Mouse (Mus musculus): ENCODE measurements around the gene Immp2l. TPM values are rescaled to one million over a fixed set of nuclear protein-coding genes. Genes with fewer than 3 reads are reported as not detected.

Immp2l gene
- total and polyA plus RNA-seq, 2 experiments from 2014 or later, result 9.4 to 16.6 TPM

- WGBS, result 91% methylated on average over 8 of the region's 8 CpGs
- no peak overlapping the region for H3K9ac ChIP-seq (replicated peaks; ENCODE audit: low read length, poor library complexity, severe bottlenecking)
- H3K4me1 ChIP-seq (ENCODE audit: insufficient read depth, low read length), result no peaks in the 10 kb centered on the region
- no peak overlapping the region for H3K4me2 ChIP-seq (ENCODE audit: low read depth, low read length, poor library complexity, severe bottlenecking)
- DNase-seq (ENCODE audit: low spot score) (no peak), ATAC-seq (ENCODE audit: low FRiP score) (no peak; the same call in 1 of the 2 replicates)
- no peaks in the 10 kb centered on the region for H3K36me3 ChIP-seq (ENCODE audit: insufficient read depth, low read length)
- TF ChIP-seq CTCF (IDR thresholded peaks at IDR 0.05), result no peak
- no peaks in the 10 kb centered on the region for H3K9me3 ChIP-seq (ENCODE audit: low read length)
- no peaks in the 10 kb centered on the region for H3K27me3 ChIP-seq (ENCODE audit: insufficient read depth, low read length)
- no peak overlapping the region for H3K4me3 ChIP-seq (ENCODE audit: low read depth, low read length)
- no peak overlapping the region for H3K27ac ChIP-seq (ENCODE audit: low read depth, low read length)
These were observed 250.2 kb downstream of the Immp2l start for GRCm38 (mm10) chr12:41274136-41274535.

GRCm38 (mm10) chr12:41275361-41275760 lies 251.5 kb downstream of the Immp2l start:
- no peak overlapping the region for H3K9ac ChIP-seq (replicated peaks; ENCODE audit: low read length, poor library complexity, severe bottlenecking)
- H3K36me3 ChIP-seq (ENCODE audit: insufficient read depth, low read length), result no peaks in the 10 kb centered on the region
- no peak overlapping the region for H3K4me2 ChIP-seq (ENCODE audit: low read depth, low read length, poor library complexity, severe bottlenecking)
- H3K4me1 ChIP-seq (ENCODE audit: insufficient read depth, low read length), result no peaks in the 10 kb centered on the region
- no peaks in the 10 kb centered on the region for H3K27me3 ChIP-seq (ENCODE audit: insufficient read depth, low read length)
- DNase-seq (ENCODE audit: low spot score), result no peak
- 45% methylated on average over 3 of the region's 3 CpGs for WGBS
- no peak for TF ChIP-seq CTCF (IDR thresholded peaks at IDR 0.05)
- ATAC-seq (ENCODE audit: low FRiP score), result no peak
- H3K27ac ChIP-seq (ENCODE audit: low read depth, low read length), result no peak overlapping the region
- H3K4me3 ChIP-seq (ENCODE audit: low read depth, low read length), result no peak overlapping the region
- H3K9me3 ChIP-seq (ENCODE audit: low read length), result no peaks in the 10 kb centered on the region

DNA sequence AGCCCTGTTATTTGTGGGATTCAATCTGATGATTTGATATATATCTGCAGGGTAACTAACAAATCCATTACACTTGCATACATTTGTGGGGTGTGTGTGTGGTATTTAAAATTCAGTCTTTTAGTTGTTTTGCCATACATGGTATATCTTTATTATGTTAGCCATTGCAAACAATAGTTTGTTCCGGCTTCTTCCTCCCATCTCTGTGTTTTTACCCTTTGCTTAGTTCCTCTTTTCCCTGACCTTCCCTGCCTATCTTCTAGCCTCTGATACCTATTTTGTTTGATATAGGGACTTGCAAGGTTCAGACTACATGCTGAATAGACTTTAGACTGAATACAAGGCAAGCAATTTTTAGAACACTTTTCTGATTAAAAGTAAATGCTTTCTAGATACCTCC lies 254.0 kb downstream of the Immp2l start:
- H3K4me3 ChIP-seq (ENCODE audit: low read depth, low read length), result no peak overlapping the region
- no peaks in the 10 kb centered on the region for H3K9me3 ChIP-seq (ENCODE audit: low read length)
- no peak overlapping the region for H3K4me2 ChIP-seq (ENCODE audit: low read depth, low read length, poor library complexity, severe bottlenecking)
- no peak for TF ChIP-seq CTCF (IDR thresholded peaks at IDR 0.05)
- ATAC-seq (ENCODE audit: low FRiP score) (no peak), DNase-seq (ENCODE audit: low spot score) (no peak)
- WGBS, result 87% methylated on average over 1 of the region's 1 CpGs
- H3K27me3 ChIP-seq (ENCODE audit: insufficient read depth, low read length), result no peaks in the 10 kb centered on the region
- no peaks in the 10 kb centered on the region for H3K36me3 ChIP-seq (ENCODE audit: insufficient read depth, low read length)
- no peak overlapping the region for H3K9ac ChIP-seq (replicated peaks; ENCODE audit: low read length, poor library complexity, severe bottlenecking)
- no peaks in the 10 kb centered on the region for H3K4me1 ChIP-seq (ENCODE audit: insufficient read depth, low read length)
- H3K27ac ChIP-seq (ENCODE audit: low read depth, low read length), result no peak overlapping the region

- no peaks in the 10 kb centered on the region for H3K4me1 ChIP-seq (ENCODE audit: insufficient read depth, low read length)
- no peak overlapping the region for H3K4me3 ChIP-seq (ENCODE audit: low read depth, low read length)
- WGBS, result 92% methylated on average over 3 of the region's 3 CpGs
- H3K36me3 ChIP-seq (ENCODE audit: insufficient read depth, low read length), result no peaks in the 10 kb centered on the region
- no peak overlapping the region for H3K9ac ChIP-seq (replicated peaks; ENCODE audit: low read length, poor library complexity, severe bottlenecking)
- DNase-seq (ENCODE audit: low spot score) (no peak), ATAC-seq (ENCODE audit: low FRiP score) (no peak)
- H3K9me3 ChIP-seq (ENCODE audit: low read length), result no peaks in the 10 kb centered on the region
- no peak overlapping the region for H3K4me2 ChIP-seq (ENCODE audit: low read depth, low read length, poor library complexity, severe bottlenecking)
- TF ChIP-seq CTCF (IDR thresholded peaks at IDR 0.05), result no peak
- no peaks in the 10 kb centered on the region for H3K27me3 ChIP-seq (ENCODE audit: insufficient read depth, low read length)
- H3K27ac ChIP-seq (ENCODE audit: low read depth, low read length), result no peak overlapping the region
These were observed 265.2 kb downstream of the Immp2l start for GRCm38 (mm10) chr12:41289047-41289446.

- ATAC-seq (ENCODE audit: low FRiP score) (no peak), DNase-seq (ENCODE audit: low spot score) (peak; percentile 36)
- Histone ChIP-seq H3K9me3 (ENCODE audit: low read length) (no peaks in the 10 kb centered on the region), H3K9ac (replicated peaks; ENCODE audit: low read length, poor library complexity, severe bottlenecking) (no peak overlapping the region), H3K4me1 (ENCODE audit: insufficient read depth, low read length) (no peaks in the 10 kb centered on the region), H3K4me3 (ENCODE audit: low read depth, low read length) (no peak overlapping the region), H3K27ac (ENCODE audit: low read depth, low read length) (no peak overlapping the region), H3K36me3 (ENCODE audit: insufficient read depth, low read length) (no peaks in the 10 kb centered on the region), H3K27me3 (ENCODE audit: insufficient read depth, low read length) (no peaks in the 10 kb centered on the region), H3K4me2 (ENCODE audit: low read depth, low read length, poor library complexity, severe bottlenecking) (no peak overlapping the region)
- WGBS, result 68% methylated on average over 3 of the region's 3 CpGs
- no peak for TF ChIP-seq CTCF (IDR thresholded peaks at IDR 0.05)
These were observed 283.1 kb downstream of the Immp2l start for GRCm38 (mm10) chr12:41307015-41307414.

- DNase-seq (ENCODE audit: low spot score), result peak; percentile 27
- ATAC-seq (ENCODE audit: low FRiP score), result no peak
- H3K27ac ChIP-seq (ENCODE audit: low read depth, low read length), result no peak overlapping the region
These were observed 285.1 kb downstream of the Immp2l start for GRCm38 (mm10) chr12:41308726-41309680.

More at GRCm38 (mm10) chr12:41308726-41309680, 285.1 kb downstream of the Immp2l start:
- 62% methylated on average over 6 of the region's 6 CpGs for WGBS
- Histone ChIP-seq H3K27me3 (ENCODE audit: insufficient read depth, low read length) (no peaks in the 10 kb centered on the region), H3K4me2 (ENCODE audit: low read depth, low read length, poor library complexity, severe bottlenecking) (no peak overlapping the region), H3K9ac (replicated peaks; ENCODE audit: low read length, poor library complexity, severe bottlenecking) (no peak overlapping the region), H3K9me3 (ENCODE audit: low read length) (no peaks in the 10 kb centered on the region), H3K36me3 (ENCODE audit: insufficient read depth, low read length) (no peaks in the 10 kb centered on the region), H3K4me3 (ENCODE audit: low read depth, low read length) (no peak overlapping the region), H3K4me1 (ENCODE audit: insufficient read depth, low read length) (no peaks in the 10 kb centered on the region)
- no peak for TF ChIP-seq CTCF (IDR thresholded peaks at IDR 0.05)

All from midbrain, postnatal 0 days (tissue).